Mouse (Mus musculus): ENCODE measurements around the gene Acsbg2.

DNA sequence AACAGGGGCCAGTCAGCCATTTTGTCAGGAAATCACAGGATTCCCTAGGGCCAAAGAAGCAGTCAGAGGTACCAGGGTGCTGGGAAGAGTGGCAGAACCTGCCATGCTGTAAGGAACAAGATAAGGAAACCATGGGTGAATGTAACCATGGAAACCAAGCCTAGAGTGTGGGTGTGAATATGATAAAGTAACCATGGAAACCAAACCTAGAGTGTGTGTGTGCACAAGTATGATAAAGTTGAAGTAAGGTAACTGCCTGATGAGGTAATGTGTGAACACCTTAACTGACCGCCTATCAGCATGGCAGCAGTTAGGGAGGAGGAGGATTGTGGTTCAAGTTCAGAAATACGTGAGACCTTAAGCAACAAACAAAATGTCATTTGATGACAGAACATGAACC, 47.5 kb downstream of the Acsbg2 start:
- no peak for TF ChIP-seq CTCF (IDR thresholded peaks at IDR 0.05; ENCODE audit: low read depth)
- TF ChIP-seq EP300 (IDR thresholded peaks at IDR 0.05; ENCODE audit: low read depth), result no peak

All from heart, postnatal 0 days (tissue).